Mouse (Mus musculus) cerebellum, adult 9-10 months (tissue): ENCODE data around the gene Med12l.
A peak's percentile ranks its signal among the peaks of the same experiment; 100 is the strongest.

ENCODE experiments used
- DNase-seq: peaks from one replicate; pipeline ENCODE4 v3.0.0; 2022

The Med12l gene

DNA sequence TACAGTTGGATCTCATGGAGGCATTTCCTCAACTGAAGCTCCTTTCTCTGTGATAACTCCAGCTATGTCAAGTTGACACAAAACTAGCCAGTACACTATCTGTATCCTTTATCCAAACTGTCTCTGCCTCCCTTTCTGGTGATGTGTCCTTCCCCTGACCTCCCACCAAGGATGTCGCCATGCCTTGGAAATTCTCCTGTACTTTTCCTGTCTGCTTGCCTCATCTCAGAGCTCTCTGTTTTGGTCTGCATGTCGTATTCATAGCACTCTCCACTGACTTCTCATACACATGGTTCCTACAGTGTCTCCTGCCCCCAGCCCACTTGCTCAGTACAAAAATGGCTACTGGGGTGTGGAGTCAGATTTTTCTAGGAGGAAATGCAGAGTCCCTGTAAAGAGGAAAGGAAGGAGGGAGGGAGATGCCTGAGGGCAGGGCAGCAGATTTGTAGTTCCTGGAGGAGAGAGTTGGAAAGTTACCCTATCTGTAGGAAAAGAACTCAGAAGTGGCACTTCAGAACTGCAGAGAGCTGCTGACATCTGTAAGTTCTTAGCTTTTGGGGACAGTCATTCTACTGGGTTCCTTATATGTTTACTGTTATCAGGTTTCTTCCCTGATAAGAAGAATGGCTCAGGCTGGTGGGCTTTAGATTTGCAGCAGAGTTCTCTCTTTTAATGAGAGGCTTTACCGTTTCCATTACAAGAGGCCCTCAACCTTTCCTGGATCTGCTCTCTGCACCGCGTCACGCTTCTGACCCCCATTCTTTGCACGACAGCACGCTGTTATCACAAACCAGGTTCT lies 136.1 kb downstream of the Med12l start:
- no peak for DNase-seq

GRCm38 (mm10) chr3:59145194-59145593 lies 139.6 kb downstream of the Med12l start:
- no peak for DNase-seq

GRCm38 (mm10) chr3:59149646-59150045 lies 144.0 kb downstream of the Med12l start:
- no peak for DNase-seq

DNA sequence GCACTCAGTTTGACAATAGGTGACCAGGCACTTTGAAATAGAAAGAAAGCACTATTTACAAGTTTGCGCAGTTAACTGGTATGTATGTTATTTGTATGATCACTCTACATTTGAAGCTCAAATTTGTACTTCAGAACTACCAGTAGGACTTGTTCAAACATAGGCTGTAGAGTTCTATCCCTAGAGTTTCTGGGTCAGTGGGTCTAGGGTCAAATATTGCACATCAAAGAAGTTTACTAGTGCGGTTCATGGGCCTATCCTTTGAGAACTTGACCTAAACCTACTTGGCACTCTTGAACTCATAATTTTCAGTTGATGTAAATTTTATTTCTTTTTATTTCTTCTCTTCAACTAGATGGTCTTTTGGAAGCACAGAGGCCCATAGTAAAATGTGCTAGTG lies 145.0 kb downstream of the Med12l start:
- DNase-seq, result no peak

DNA sequence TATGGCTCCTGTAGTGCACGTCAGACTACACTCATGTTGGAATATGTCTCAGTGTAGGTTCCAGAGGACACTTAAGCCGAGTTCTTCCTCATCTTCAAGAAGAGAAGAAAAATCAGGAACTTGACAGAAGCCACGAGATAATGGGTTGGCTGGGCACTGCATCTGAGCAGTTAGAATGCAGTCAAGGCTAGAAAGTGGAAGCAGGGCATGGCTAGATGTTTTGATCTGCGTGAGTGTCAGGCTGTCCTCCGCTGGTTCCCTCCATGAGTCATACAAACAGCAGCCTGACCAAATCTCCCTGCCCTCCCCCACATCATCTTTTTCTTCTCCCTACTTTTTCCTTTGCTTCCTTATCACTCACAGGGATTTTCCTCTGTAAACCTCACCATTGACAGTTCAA lies 147.8 kb downstream of the Med12l start, which contains the start of gene P2ry14:
Gene P2ry14, minus strand, starts transcription at position 195 of the 400 bp plus-strand sequence.
- DNase-seq, result no peak

DNA sequence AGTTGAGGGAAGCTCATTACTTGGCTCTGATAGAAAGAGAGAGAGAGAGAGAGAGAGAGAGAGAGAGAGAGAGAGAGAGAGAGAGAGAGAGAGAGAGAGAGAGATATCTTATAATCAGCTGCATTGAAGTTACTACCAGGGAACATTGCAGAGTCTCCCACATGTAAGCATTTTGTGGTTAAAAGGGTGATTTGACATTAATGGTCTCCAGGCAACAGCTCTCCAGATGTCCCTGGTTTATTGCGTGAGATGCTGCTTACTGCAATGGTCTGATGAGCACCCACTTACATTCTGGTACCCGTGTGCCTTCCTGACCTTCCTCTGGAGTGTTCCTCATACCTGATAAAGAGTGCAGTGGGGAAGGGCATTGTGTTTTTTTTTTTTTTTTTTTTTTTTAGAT lies 149.3 kb downstream of the Med12l start:
- no peak for DNase-seq

- no peak for DNase-seq
Measured at GRCm38 (mm10) chr3:59155404-59155803, 149.8 kb downstream of the Med12l start.

- DNase-seq, result no peak
Measured at GRCm38 (mm10) chr3:59157048-59157447, 151.4 kb downstream of the Med12l start.

GRCm38 (mm10) chr3:59160465-59160864 lies 154.8 kb downstream of the Med12l start:
- DNase-seq, result no peak

DNA sequence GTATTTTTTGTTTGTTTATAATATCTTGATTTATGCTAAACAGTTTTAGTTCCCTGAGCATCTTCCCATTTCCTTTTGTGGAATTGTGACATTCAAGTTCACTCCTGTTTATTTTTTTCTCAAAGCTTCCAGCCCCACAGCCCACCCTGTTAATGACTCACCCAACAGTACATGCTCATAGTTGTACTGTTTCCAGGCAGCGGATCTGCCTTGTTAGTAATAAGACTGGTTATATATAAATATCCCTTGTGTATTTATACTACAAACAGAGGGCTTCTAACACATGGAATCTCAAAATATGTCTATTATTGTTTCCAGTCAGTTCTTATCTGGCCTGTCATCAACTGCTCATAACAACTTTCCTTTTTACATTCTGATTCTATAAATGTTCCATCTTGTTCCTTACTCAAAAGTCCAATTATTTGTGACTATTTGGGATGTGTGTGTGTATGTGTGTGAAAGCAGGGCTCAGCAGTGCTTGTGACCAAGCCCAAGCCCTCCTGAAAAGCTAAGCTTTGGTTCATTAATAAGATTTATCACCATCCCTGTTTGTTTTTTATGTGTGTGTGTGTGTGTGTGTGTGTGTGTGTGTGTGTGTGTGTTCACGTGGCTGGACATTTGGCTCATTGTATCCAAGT lies 161.9 kb downstream of the Med12l start:
- no peak for DNase-seq

- DNase-seq, result no peak
Measured at GRCm38 (mm10) chr3:59168476-59168875, 162.9 kb downstream of the Med12l start.

DNA sequence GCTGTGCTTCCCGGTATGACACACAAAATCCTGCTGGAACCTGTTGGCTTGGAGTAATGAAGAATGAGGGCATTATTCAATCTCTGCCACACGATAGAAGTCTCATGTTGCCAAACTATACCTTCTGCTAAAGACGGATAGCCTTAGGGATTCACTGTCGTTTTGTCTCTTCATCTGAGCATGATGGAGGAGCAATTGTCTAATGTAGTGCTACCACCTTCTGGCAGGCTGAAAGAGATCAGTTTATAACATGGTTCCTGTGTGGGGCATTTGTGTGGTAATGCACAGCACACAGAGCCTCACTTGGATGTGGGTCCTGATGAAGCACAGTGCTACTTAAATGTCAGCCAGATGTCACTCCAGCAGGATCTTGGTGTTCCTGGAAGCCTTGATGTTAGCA lies 163.6 kb downstream of the Med12l start:
- no peak for DNase-seq

GRCm38 (mm10) chr3:59169921-59170627 lies 164.4 kb downstream of the Med12l start:
- no peak for DNase-seq

DNA sequence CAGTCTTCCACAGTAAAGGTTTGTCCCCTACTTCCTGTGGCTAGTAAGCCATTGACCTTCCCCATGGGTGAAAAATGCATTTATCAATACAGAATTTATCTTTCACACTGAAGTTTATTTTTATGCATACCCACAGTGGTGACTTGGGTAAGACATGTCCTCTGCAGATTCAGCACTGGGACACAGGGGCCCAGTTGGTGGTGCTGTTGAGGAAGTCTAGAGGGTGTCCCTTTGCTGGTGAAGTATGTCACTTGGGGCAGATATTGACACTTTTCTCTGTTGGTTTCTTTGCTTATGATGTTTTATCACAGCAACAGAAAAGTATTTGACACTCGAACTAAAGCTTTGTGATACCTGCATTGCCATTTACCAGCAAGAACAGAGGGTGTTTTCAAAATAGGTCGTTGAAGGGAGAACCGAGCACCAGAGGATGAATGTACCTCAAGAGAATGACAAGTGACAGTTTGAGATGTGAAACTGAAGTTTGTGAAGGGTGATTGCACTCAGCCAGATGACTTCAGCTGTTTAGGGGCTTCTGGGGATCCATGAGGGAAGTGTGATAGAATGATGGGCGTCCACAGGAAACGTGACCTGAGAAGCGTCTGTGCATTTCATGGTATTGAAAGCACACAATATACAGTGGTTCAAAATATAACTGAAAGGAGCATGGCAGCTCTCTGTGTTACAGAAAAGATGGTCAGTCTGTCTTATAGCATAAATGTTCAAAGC lies 169.0 kb downstream of the Med12l start:
- no peak for DNase-seq

- peak; percentile 89 for DNase-seq
Measured at GRCm38 (mm10) chr3:59175234-59175633, 169.6 kb downstream of the Med12l start.

DNA sequence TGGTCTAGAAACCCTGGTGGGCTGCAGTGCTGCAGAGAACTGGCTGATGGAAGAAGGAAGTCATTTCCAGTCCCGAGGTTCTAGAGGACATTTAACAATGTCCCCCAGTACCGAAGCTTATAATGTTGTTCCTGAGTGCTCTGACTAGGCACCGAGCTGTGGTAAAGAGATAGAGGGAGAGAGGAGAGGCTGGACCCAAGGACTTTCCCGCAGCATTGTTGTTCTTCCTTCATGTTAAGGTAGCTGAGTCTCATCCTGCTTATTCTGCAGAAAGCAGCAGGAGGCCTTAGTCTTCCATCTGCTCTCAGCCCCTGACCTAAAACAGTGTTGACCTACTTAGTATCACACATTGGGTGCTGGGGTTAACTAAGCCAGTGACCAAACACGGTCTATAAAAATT lies 171.2 kb downstream of the Med12l start:
- DNase-seq, result peak; percentile 92

GRCm38 (mm10) chr3:59181134-59181533 lies 175.5 kb downstream of the Med12l start:
- DNase-seq, result peak; percentile 52

- no peak for DNase-seq
Measured at GRCm38 (mm10) chr3:59182129-59182528, 176.5 kb downstream of the Med12l start.

DNA sequence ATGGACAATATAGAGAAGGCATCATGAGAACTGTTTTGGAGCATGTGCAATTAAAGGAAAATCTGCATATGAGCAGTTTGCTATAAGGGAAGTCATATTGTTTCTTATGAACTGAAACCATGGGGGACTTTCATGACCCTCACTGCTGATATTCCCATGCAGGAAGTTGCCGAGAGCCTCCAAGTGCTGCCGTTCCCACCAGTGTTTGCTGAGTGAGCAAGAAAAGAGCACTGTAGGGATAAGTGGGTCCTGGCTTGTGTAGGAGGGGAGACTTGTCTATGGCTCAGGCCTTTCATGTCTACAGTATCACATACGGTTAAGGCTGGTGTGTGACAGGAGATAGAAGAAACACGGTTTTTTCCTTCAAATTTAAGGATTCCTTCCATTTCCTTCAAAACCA lies 180.0 kb downstream of the Med12l start:
- DNase-seq, result no peak

- no peak for DNase-seq
Measured at GRCm38 (mm10) chr3:59187336-59187735, 181.7 kb downstream of the Med12l start.

GRCm38 (mm10) chr3:59191674-59192073 lies 186.0 kb downstream of the Med12l start:
- DNase-seq, result no peak

- no peak for DNase-seq
Measured at GRCm38 (mm10) chr3:59194099-59194498, 188.5 kb downstream of the Med12l start.

- DNase-seq, result no peak
Measured at GRCm38 (mm10) chr3:59194938-59195337, 189.3 kb downstream of the Med12l start, which contains the start of gene Gpr87. Gene Gpr87, minus strand, starts transcription at chr3:59195104.
